Mouse (Mus musculus) liver, postnatal 0 days (tissue): ENCODE data around the gene Slc12a9.

Experiments
- CTCF ChIP-seq: sonication (generic); IDR thresholded peaks from 2 replicates; pipeline ENCODE4 v1.5.1; 2016; ENCODE audit warnings: antibody characterized with exemption, low read depth
- EP300 ChIP-seq: IDR thresholded peaks from 2 replicates; pipeline ENCODE4 v1.6.1; 2016; ENCODE audit warnings: antibody characterized with exemption, low read depth, mild to moderate bottlenecking

DNA sequence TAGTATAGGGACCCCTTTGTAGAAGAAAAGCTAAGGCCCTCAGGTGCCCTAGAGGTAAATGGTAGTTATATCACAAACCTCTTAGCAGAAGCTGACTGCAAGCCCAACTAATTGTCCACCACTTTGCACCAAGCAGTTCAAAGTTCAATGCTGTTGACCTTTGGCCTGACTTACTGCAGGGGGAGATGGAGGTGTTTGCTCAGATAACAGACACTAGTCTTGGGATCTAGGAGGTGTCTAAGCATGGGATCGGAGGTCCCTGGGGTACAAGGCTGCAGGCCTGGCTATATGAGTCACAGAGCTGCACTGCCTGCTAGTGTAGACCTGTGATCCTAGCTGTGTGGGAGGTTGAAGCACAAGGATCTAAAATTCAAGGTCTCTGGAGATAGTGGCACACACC is 14.8 kb downstream of the Slc12a9 start:
- TF ChIP-seq EP300 (no peak), CTCF (no peak)
